Mouse (Mus musculus) hematopoietic stem cell, adult 5-6 weeks (primary cell): ENCODE data around the gene Rnf103. TPM values are rescaled to one million over a fixed set of nuclear protein-coding genes. Genes with fewer than 3 reads are reported as not detected.

ENCODE experiments used
- ATAC-seq, 2 experiments: fragments of 125-278 bp in 1 of 2; replicated peaks in 1 of 2; 2 replicates each; pipeline ENCODE4 v1.8.0; 2016 to 2017; ENCODE audit warnings: inconsistent platforms in 2 of 2, mild to moderate bottlenecking in 2 of 2, moderate number of reproducible peaks in 2 of 2, low read depth in 1 of 2, moderate TSS enrichment in 1 of 2; ENCODE audit not compliant: low FRiP score in 2 of 2, poor library complexity in 2 of 2, severe bottlenecking in 2 of 2, insufficient read depth in 1 of 2, low TSS enrichment in 1 of 2
- total RNA-seq: library from RNA; stranded (forward); fragments of 172-1452, 232-1000 nt; gene quantifications from 2 replicates; pipeline ENCODE4 v1.2.3, GENCODE M21; 2017

Gene Rnf103
- total RNA-seq, 1 experiment from 2014 or later = 25.9 TPM

GRCm38 (mm10) chr6:71485246-71485645, 8.4 kb upstream of the Rnf103 start:
- ATAC-seq = no peak

- ATAC-seq = no peak
Observed at GRCm38 (mm10) chr6:71486226-71486625, 7.5 kb upstream of the Rnf103 start.

GRCm38 (mm10) chr6:71486867-71487266, 6.8 kb upstream of the Rnf103 start:
- ATAC-seq = no peak

- ATAC-seq = no peak
Observed at GRCm38 (mm10) chr6:71487966-71488365, 5.7 kb upstream of the Rnf103 start.

- ATAC-seq = no peak
Observed at GRCm38 (mm10) chr6:71492136-71492535, 1.6 kb upstream of the Rnf103 start.

- ATAC-seq = no peak
Observed at GRCm38 (mm10) chr6:71492756-71493674, 679 bp upstream of the Rnf103 start.

GRCm38 (mm10) chr6:71494341-71495020, 787 bp downstream of the Rnf103 start:
- ATAC-seq = peak in 1 of 2 experiments; percentile 24; a peak in 1 of 4 replicates

GRCm38 (mm10) chr6:71500575-71500974, 6.9 kb downstream of the Rnf103 start:
- ATAC-seq = no peak

- no peak for ATAC-seq
Observed at GRCm38 (mm10) chr6:71503001-71503400, 9.3 kb downstream of the Rnf103 start.

- no peak for ATAC-seq
Observed at GRCm38 (mm10) chr6:71503670-71504069, 10.0 kb downstream of the Rnf103 start.

- no peak for ATAC-seq
Observed at GRCm38 (mm10) chr6:71504091-71504490, 10.4 kb downstream of the Rnf103 start.

GRCm38 (mm10) chr6:71505671-71506070, 12.0 kb downstream of the Rnf103 start:
- ATAC-seq = no peak

- no peak for ATAC-seq
Observed at GRCm38 (mm10) chr6:71519476-71519875, 25.8 kb downstream of the Rnf103 start.

- no peak for ATAC-seq
Observed at GRCm38 (mm10) chr6:71525556-71525955, 31.9 kb downstream of the Rnf103 start.

- no peak for ATAC-seq
Observed at GRCm38 (mm10) chr6:71527056-71527455, 33.4 kb downstream of the Rnf103 start.

GRCm38 (mm10) chr6:71527826-71528225, 34.1 kb downstream of the Rnf103 start:
- ATAC-seq = no peak

GRCm38 (mm10) chr6:71530176-71530575, 36.5 kb downstream of the Rnf103 start:
- no peak for ATAC-seq

- no peak for ATAC-seq
Observed at GRCm38 (mm10) chr6:71537286-71537685, 43.6 kb downstream of the Rnf103 start.
